Mouse (Mus musculus) gastrocnemius, postnatal 14 days (tissue): ENCODE results near the gene Upf1. TPM values are rescaled to one million over a fixed set of nuclear protein-coding genes. Genes with fewer than 3 reads are reported as not detected.

Experiments
- DNase-seq: peaks from one replicate; pipeline ENCODE4 v3.0.0; 2021; ENCODE audit warnings: mixed read lengths
- intact Hi-C: fragments of 180-260 bp; cut with DNase I; formaldehyde crosslinking; loops from one replicate; pipeline ENCODE4 v1.15.1; 2025; ENCODE audit warnings: low total_unique reads
- total RNA-seq, 2 experiments: library from RNA; stranded (reverse); gene quantifications; 2 replicates each; pipeline ENCODE4 v1.2.3; 2021

Upf1 gene
- total RNA-seq, 2 experiments from 2014 or later: 31.6 to 35.0 TPM

DNA sequence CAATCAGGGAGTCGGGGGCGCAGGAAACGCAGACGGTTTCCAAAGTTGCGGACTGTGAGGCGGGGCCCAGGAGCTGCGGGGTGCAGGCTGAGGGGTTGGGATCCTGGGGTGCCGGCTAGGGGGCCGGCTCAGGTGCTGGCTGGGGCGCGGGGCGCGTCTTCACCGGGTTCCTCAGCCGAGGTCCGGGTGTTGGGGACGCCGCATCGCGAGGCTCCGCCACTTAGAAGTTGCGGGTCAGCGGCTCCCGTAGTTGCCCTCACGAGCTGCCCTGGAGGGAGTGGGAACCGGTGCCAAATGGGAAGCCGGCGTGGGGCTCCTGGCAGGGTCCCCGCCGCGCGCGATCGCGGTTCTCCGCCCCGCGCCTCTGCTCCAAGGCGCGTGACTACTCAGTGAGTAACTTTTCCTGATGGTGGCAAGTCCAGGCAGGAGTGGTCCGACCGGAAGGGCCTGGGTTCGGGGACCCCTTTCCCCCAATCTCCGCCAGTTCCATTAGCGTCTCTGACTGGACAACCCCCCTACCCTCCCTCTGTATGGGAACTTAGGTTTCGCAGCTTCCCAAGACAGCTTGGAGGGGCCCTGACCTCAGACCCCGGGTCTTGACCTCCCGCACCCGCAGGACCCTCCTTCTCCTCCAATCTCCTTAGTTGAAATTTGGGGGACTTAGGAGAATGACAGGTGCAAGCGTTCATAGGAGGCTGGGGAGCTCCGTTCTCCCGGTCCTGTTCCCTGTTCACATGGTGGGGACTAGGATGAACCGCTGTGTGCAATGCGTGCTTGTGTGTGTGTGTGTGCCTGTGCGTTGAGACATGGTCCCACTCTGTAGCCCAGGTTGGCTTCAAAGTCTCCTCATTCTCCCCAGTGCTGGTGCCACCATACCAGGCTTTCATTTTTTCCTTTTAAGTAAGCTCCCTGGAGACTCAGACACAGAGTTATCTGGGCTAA is 69.7 kb downstream of the Upf1 start:
- intact Hi-C loops: no loop called here
- peak; percentile 40 for DNase-seq

DNA sequence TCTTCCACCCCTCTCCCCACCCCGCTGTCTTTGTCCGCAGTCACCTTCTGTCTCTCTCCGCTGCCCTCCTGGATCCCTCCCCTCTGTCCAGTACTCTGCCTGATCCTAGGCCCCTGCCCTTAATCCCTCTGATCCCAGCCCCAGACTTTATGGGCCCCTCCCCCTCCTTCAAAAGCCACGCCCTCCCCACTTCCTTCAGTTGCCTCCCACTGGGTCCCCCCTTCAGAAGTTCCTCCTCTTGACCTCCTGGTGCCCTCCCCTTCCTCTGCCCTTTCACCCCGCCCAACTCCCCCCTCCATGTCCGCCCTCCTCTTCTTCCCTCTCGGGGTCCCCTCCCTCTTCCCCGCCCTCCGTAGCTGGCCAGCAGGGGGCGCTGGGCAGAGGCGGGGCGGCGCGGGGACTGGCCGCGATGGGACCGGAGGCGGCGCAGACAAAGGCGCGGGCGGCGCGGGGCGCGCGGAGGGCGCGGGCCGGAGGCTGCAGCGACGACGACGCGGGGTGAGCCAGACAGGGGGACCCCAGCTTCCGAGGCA is 70.4 kb downstream of the Upf1 start, which contains the start of gene Homer3:
Gene Homer3, plus strand, starts transcription at position 225 of the 533 bp plus-strand sequence.
- intact Hi-C loops: no loop called here
- DNase-seq: peak; percentile 93

Other genes starting within 250 kb of the Upf1 start
- under 1 TPM; 0.02 to 0.04 TPM for gene Ncan, start 232.4 kb downstream of the Upf1 start, total RNA-seq
- 1 to 10 TPM; 2.2 to 4.4 TPM for gene Nr2c2ap, start 221.9 kb downstream of the Upf1 start, total RNA-seq
- 1 to 10 TPM; 8.1 to 8.8 TPM for gene Rfxank, start 214.1 kb downstream of the Upf1 start, total RNA-seq
- gene Borcs8, start 213.8 kb downstream of the Upf1 start, total RNA-seq: 10 to 100 TPM; 14.4 to 18.4 TPM
- gene Mef2b, start 213.6 kb downstream of the Upf1 start, total RNA-seq: under 1 TPM; 0.25 to 0.29 TPM
- gene Tmem161a, start 180.9 kb downstream of the Upf1 start, total RNA-seq: 10 to 100 TPM; 76.0 to 78.1 TPM
- 10 to 100 TPM; 25.5 to 29.2 TPM for gene Slc25a42, start 141.0 kb downstream of the Upf1 start, total RNA-seq
- 10 to 100 TPM; 42.3 to 44.1 TPM for gene Sugp2, start 119.1 kb downstream of the Upf1 start, total RNA-seq
- 1 to 10 TPM; 6.5 to 9.9 TPM for gene Armc6, start 118.8 kb downstream of the Upf1 start, total RNA-seq
- 1 to 10 TPM; 8.5 to 8.7 TPM for gene Homer3, start 70.5 kb downstream of the Upf1 start, total RNA-seq
- 10 to 100 TPM; 25.3 to 27.5 TPM for gene Ddx49, start 50.8 kb downstream of the Upf1 start, total RNA-seq
- gene Cope, start 50.8 kb downstream of the Upf1 start, total RNA-seq: 100 to 1,000 TPM; 123 to 134 TPM
- 10 to 100 TPM; 14.5 to 24.5 TPM for gene Cers1, start 37.5 kb downstream of the Upf1 start, total RNA-seq
- 1 to 10 TPM; 1.3 to 2.8 TPM for gene Gdf1, start 23.5 kb downstream of the Upf1 start, total RNA-seq
- gene Comp, start 20.3 kb upstream of the Upf1 start, total RNA-seq: 10 to 100 TPM; 18.6 to 19.6 TPM
- 1 to 10 TPM; 6.4 to 7.4 TPM for gene Crtc1, start 86.3 kb upstream of the Upf1 start, total RNA-seq
- 1 to 10 TPM; 5.4 TPM for gene Klhl26, start 123.7 kb upstream of the Upf1 start, total RNA-seq
- not detected for gene Tmem59l, start 134.1 kb upstream of the Upf1 start, total RNA-seq
- gene Crlf1, start 139.9 kb upstream of the Upf1 start, total RNA-seq: 1 to 10 TPM; 1.5 to 1.9 TPM
- gene Rex1bd, start 153.5 kb upstream of the Upf1 start, total RNA-seq: 100 to 1,000 TPM; 118 to 122 TPM
- gene Uba52, start 157.5 kb upstream of the Upf1 start, total RNA-seq: 1,000 to 10,000 TPM; 1,030 to 1,066 TPM
- gene Fkbp8, start 174.4 kb upstream of the Upf1 start, total RNA-seq: 100 to 1,000 TPM; 116 to 117 TPM
- gene Kxd1, start 174.7 kb upstream of the Upf1 start, total RNA-seq: 10 to 100 TPM; 64.9 to 73.0 TPM
- 10 to 100 TPM in 1 of 2 experiments, 1 to 10 TPM in 1; 9.0 to 10.3 TPM for gene Ell, start 186.2 kb upstream of the Upf1 start, total RNA-seq
- gene Isyna1, start 241.1 kb upstream of the Upf1 start, total RNA-seq: 10 to 100 TPM; 18.7 to 24.7 TPM